Mouse (Mus musculus): ENCODE measurements around the gene Snd1.

Snd1 gene

GRCm38 (mm10) chr6:28717203-28717844 is 242.4 kb downstream of the Snd1 start:
- no peak for DNase-seq

- DNase-seq = no peak
Observed at GRCm38 (mm10) chr6:28717845-28718237, 242.9 kb downstream of the Snd1 start.

GRCm38 (mm10) chr6:28720391-28721171 is 245.6 kb downstream of the Snd1 start:
- peak in 1 of 2 experiments; percentile 52 for DNase-seq

GRCm38 (mm10) chr6:28723059-28723458 is 248.1 kb downstream of the Snd1 start:
- no peak for DNase-seq

GRCm38 (mm10) chr6:28724776-28725175 is 249.8 kb downstream of the Snd1 start:
- DNase-seq = no peak

GRCm38 (mm10) chr6:28729236-28729635 is 254.3 kb downstream of the Snd1 start:
- DNase-seq = no peak

GRCm38 (mm10) chr6:28729649-28730048 is 254.7 kb downstream of the Snd1 start:
- DNase-seq = no peak

- DNase-seq = no peak
Observed at GRCm38 (mm10) chr6:28731246-28731645, 256.3 kb downstream of the Snd1 start.

- no peak for DNase-seq
Observed at GRCm38 (mm10) chr6:28733884-28734647, 259.1 kb downstream of the Snd1 start.

- DNase-seq = no peak
Observed at GRCm38 (mm10) chr6:28735116-28735515, 260.2 kb downstream of the Snd1 start.

- no peak for DNase-seq
Observed at GRCm38 (mm10) chr6:28736665-28737064, 261.7 kb downstream of the Snd1 start.

GRCm38 (mm10) chr6:28737601-28738000 is 262.7 kb downstream of the Snd1 start:
- DNase-seq = no peak

GRCm38 (mm10) chr6:28743586-28743985 is 268.6 kb downstream of the Snd1 start:
- no peak for DNase-seq

GRCm38 (mm10) chr6:28745864-28746263 is 270.9 kb downstream of the Snd1 start:
- DNase-seq = no peak

- no peak for DNase-seq
Observed at GRCm38 (mm10) chr6:28747025-28747424, 272.1 kb downstream of the Snd1 start.

- peak in 1 of 2 experiments; percentile 24 for DNase-seq
Observed at GRCm38 (mm10) chr6:28747931-28748670, 273.2 kb downstream of the Snd1 start.

- no peak for DNase-seq
Observed at GRCm38 (mm10) chr6:28749224-28749623, 274.3 kb downstream of the Snd1 start.

- DNase-seq = no peak
Observed at GRCm38 (mm10) chr6:28751186-28751585, 276.2 kb downstream of the Snd1 start.

- DNase-seq = no peak
Observed at GRCm38 (mm10) chr6:28753217-28753616, 278.3 kb downstream of the Snd1 start.

- no peak for DNase-seq
Observed at GRCm38 (mm10) chr6:28753681-28754080, 278.7 kb downstream of the Snd1 start.

GRCm38 (mm10) chr6:28754127-28754898 is 279.4 kb downstream of the Snd1 start:
- DNase-seq = no peak

Data from lung, postnatal 4 days (tissue).